Mouse (Mus musculus): ENCODE measurements around the gene Dennd4c. TPM values are rescaled to one million over a fixed set of nuclear protein-coding genes. Genes with fewer than 3 reads are reported as not detected.

Gene Dennd4c
- polyA plus RNA-seq, 1 experiment = 7.0 TPM

DNA sequence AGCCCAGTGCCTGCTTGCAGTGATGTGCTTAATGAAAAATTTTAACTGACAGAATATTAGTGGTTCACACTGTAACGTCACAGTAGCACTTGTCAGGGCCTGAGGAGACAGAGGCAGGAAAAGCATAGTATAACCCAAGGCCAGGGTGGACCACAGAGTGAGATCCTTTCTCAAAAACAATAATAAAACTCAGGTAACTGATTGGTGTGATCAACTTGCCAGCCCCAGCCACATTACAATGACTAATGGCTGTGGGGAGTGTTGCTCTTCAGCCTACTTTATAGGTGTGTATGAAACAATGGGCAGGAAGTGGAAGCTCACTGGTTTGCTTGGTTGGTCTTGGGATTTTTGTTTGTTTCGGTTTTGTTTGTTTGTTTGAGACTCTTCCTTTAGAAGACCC, 34.8 kb upstream of the Dennd4c start:
- H3K27ac ChIP-seq (ENCODE audit: control insufficient read depth, insufficient read depth, low read depth, low read length) = no peak overlapping the region
- TF ChIP-seq CTCF (IDR thresholded peaks at IDR 0.05; ENCODE audit: control insufficient read depth, insufficient read depth, insufficient replicate concordance, low read depth, low read length) (no peak), POLR2A (IDR thresholded peaks at IDR 0.05; ENCODE audit: control insufficient read depth, low read depth, low read length) (no peak)

DNA sequence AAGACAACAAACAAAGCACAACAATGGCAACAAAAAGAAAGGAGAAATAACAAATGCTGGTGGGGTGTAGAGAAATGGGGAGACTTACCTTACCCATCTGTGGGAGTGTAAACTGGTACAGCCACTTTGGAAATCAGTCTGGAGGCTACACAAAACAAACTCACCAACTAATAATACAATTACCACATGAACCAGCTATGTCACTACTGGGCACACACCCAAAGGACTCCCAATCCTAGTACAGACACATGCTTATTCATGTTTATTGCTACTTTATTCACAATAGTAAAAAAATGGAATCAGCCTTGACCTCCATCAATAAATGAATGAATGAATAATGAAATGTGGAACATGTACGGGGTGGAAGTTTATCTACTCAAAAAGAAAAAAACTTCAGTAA, 33.0 kb upstream of the Dennd4c start:
- no peaks in the 10 kb centered on the region for H3K4me1 ChIP-seq (ENCODE audit: control insufficient read depth, insufficient read depth, low read length)
- no peak for TF ChIP-seq CTCF (IDR thresholded peaks at IDR 0.05; ENCODE audit: control insufficient read depth, insufficient read depth, insufficient replicate concordance, low read depth, low read length)
- no peak for TF ChIP-seq POLR2A (IDR thresholded peaks at IDR 0.05; ENCODE audit: control insufficient read depth, low read depth, low read length)
- H3K36me3 ChIP-seq (ENCODE audit: control insufficient read depth, insufficient read depth, low read length) = no peaks in the 10 kb centered on the region
- H3K4me3 ChIP-seq (ENCODE audit: control insufficient read depth, low read depth, low read length) = no peak overlapping the region
- H3K27me3 ChIP-seq (ENCODE audit: control insufficient read depth, insufficient read depth, low read length) = no peaks in the 10 kb centered on the region
- no peak overlapping the region for H3K27ac ChIP-seq (ENCODE audit: control insufficient read depth, insufficient read depth, low read depth, low read length)

More for the DNA sequence above, 34.8 kb upstream of the Dennd4c start:
- H3K36me3 ChIP-seq (ENCODE audit: control insufficient read depth, insufficient read depth, low read length) = no peaks in the 10 kb centered on the region
- no peaks in the 10 kb centered on the region for H3K4me1 ChIP-seq (ENCODE audit: control insufficient read depth, insufficient read depth, low read length)
- no peak overlapping the region for H3K4me3 ChIP-seq (ENCODE audit: control insufficient read depth, low read depth, low read length)
- no peaks in the 10 kb centered on the region for H3K27me3 ChIP-seq (ENCODE audit: control insufficient read depth, insufficient read depth, low read length)

- TF ChIP-seq POLR2A (IDR thresholded peaks at IDR 0.05; ENCODE audit: control insufficient read depth, low read depth, low read length) (no peak), CTCF (IDR thresholded peaks at IDR 0.05; ENCODE audit: control insufficient read depth, insufficient read depth, insufficient replicate concordance, low read depth, low read length) (no peak)
- no peaks in the 10 kb centered on the region for H3K36me3 ChIP-seq (ENCODE audit: control insufficient read depth, insufficient read depth, low read length)
- no peaks in the 10 kb centered on the region for H3K27me3 ChIP-seq (ENCODE audit: control insufficient read depth, insufficient read depth, low read length)
- H3K4me1 ChIP-seq (ENCODE audit: control insufficient read depth, insufficient read depth, low read length) = no peaks in the 10 kb centered on the region
- H3K27ac ChIP-seq (ENCODE audit: control insufficient read depth, insufficient read depth, low read depth, low read length) = no peak overlapping the region
- no peak overlapping the region for H3K4me3 ChIP-seq (ENCODE audit: control insufficient read depth, low read depth, low read length)
These were observed 31.2 kb upstream of the Dennd4c start for GRCm38 (mm10) chr4:86717176-86717575.

- no peaks in the 10 kb centered on the region for H3K4me1 ChIP-seq (ENCODE audit: control insufficient read depth, insufficient read depth, low read length)
- no peak for TF ChIP-seq POLR2A (IDR thresholded peaks at IDR 0.05; ENCODE audit: control insufficient read depth, low read depth, low read length)
- TF ChIP-seq CTCF (IDR thresholded peaks at IDR 0.05; ENCODE audit: control insufficient read depth, insufficient read depth, insufficient replicate concordance, low read depth, low read length) = no peak
- no peaks in the 10 kb centered on the region for H3K36me3 ChIP-seq (ENCODE audit: control insufficient read depth, insufficient read depth, low read length)
- H3K27ac ChIP-seq (ENCODE audit: control insufficient read depth, insufficient read depth, low read depth, low read length) = no peak overlapping the region
- no peak overlapping the region for H3K4me3 ChIP-seq (ENCODE audit: control insufficient read depth, low read depth, low read length)
- H3K27me3 ChIP-seq (ENCODE audit: control insufficient read depth, insufficient read depth, low read length) = no peaks in the 10 kb centered on the region
These were observed 29.3 kb upstream of the Dennd4c start for GRCm38 (mm10) chr4:86718878-86719577.

- H3K4me1 ChIP-seq (ENCODE audit: control insufficient read depth, insufficient read depth, low read length) = no peaks in the 10 kb centered on the region
- no peak for TF ChIP-seq CTCF (IDR thresholded peaks at IDR 0.05; ENCODE audit: control insufficient read depth, insufficient read depth, insufficient replicate concordance, low read depth, low read length)
- no peak overlapping the region for H3K4me3 ChIP-seq (ENCODE audit: control insufficient read depth, low read depth, low read length)
- H3K27me3 ChIP-seq (ENCODE audit: control insufficient read depth, insufficient read depth, low read length) = no peaks in the 10 kb centered on the region
- H3K27ac ChIP-seq (ENCODE audit: control insufficient read depth, insufficient read depth, low read depth, low read length) = no peak overlapping the region
- no peaks in the 10 kb centered on the region for H3K36me3 ChIP-seq (ENCODE audit: control insufficient read depth, insufficient read depth, low read length)
These were observed 26.4 kb upstream of the Dennd4c start for GRCm38 (mm10) chr4:86721856-86722358.

- Histone ChIP-seq H3K36me3 (ENCODE audit: control insufficient read depth, insufficient read depth, low read length) (no peaks in the 10 kb centered on the region), H3K4me1 (ENCODE audit: control insufficient read depth, insufficient read depth, low read length) (no peaks in the 10 kb centered on the region), H3K27ac (ENCODE audit: control insufficient read depth, insufficient read depth, low read depth, low read length) (no peak overlapping the region), H3K27me3 (ENCODE audit: control insufficient read depth, insufficient read depth, low read length) (no peaks in the 10 kb centered on the region), H3K4me3 (ENCODE audit: control insufficient read depth, low read depth, low read length) (no peak overlapping the region)
- TF ChIP-seq CTCF (IDR thresholded peaks at IDR 0.05; ENCODE audit: control insufficient read depth, insufficient read depth, insufficient replicate concordance, low read depth, low read length) = no peak
- TF ChIP-seq POLR2A (IDR thresholded peaks at IDR 0.05; ENCODE audit: control insufficient read depth, low read depth, low read length) = no peak
These were observed 23.2 kb upstream of the Dennd4c start for GRCm38 (mm10) chr4:86725175-86725574.

DNA sequence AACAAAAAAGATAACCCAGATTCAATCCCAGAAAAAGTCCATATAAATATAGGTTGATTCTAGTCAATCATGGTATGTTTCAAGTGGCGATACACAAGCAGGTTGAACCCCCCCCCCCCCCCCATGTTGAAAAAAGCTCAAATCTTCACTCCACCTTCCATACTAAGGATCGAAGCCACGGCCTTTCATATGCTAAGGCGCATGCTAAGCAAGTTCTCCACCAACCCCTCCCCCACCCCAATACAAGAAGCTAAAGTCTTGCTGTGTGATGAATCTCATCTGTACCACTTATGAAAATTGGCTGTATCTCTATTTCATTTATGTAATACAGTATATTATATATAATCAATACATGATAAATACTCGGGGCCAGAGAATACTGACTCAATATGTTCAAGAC, 22.2 kb upstream of the Dennd4c start:
- no peak overlapping the region for H3K27ac ChIP-seq (ENCODE audit: control insufficient read depth, insufficient read depth, low read depth, low read length)
- no peak for TF ChIP-seq CTCF (IDR thresholded peaks at IDR 0.05; ENCODE audit: control insufficient read depth, insufficient read depth, insufficient replicate concordance, low read depth, low read length)
- no peak for TF ChIP-seq POLR2A (IDR thresholded peaks at IDR 0.05; ENCODE audit: control insufficient read depth, low read depth, low read length)
- H3K36me3 ChIP-seq (ENCODE audit: control insufficient read depth, insufficient read depth, low read length) = no peaks in the 10 kb centered on the region
- H3K4me1 ChIP-seq (ENCODE audit: control insufficient read depth, insufficient read depth, low read length) = no peaks in the 10 kb centered on the region
- no peak overlapping the region for H3K4me3 ChIP-seq (ENCODE audit: control insufficient read depth, low read depth, low read length)
- no peaks in the 10 kb centered on the region for H3K27me3 ChIP-seq (ENCODE audit: control insufficient read depth, insufficient read depth, low read length)

All from testis, adult 2 months (tissue).